Mouse (Mus musculus) thymus, adult 2 months (tissue): ENCODE results near the gene Gnb1.

Experiments
- CTCF ChIP-seq: fragments of 200-500 bp; IDR thresholded peaks from 2 replicates; pipeline ENCODE4 v1.5.1; 2012; ENCODE audit warnings: mild to moderate bottlenecking, control low read depth, low read length, moderate library complexity, borderline replicate concordance; ENCODE audit not compliant: control insufficient read depth, poor library complexity, insufficient read depth; ENCODE audit errors: extremely low read depth
- POLR2A ChIP-seq: fragments of 200-500 bp; IDR thresholded peaks from 2 replicates; pipeline ENCODE4 v1.6.1; 2012; ENCODE audit warnings: mild to moderate bottlenecking, low read length, control low read depth, moderate library complexity; ENCODE audit not compliant: control insufficient read depth, poor library complexity, insufficient read depth; ENCODE audit errors: extremely low read depth

DNA sequence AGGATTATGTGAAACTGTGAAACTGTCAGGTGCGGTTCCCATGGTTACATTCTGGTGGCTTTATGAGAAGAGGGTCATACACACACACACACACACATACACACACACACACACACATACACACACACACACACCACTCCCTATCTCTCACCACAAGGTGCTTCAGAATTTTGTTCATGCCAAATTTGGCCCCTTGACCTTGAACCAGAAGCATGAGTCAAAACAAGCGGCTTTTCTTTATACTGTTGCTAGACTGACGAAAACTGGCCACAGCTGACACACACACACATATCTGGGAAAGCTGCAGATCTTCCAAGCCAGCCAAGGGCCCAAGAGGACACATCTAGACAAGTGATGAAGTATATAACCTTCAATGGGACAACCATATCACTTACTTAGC is 104.6 kb downstream of the Gnb1 start:
- TF ChIP-seq CTCF (no peak), POLR2A (no peak)
